In genomic region chr13:107561529-107561928, GRCm38 (mm10) we compare ENCODE assay signal across 22 mouse cellular contexts.
DNase-seq lines count a peak whose midpoint lies in the region; ATAC-seq and TF ChIP-seq lines count a peak whose summit lies in the region.
"Had no signal": no experiment of that assay in that cellular context is flagged by ENCODE, and none has a peak within 500 bp of the region (broad histone marks: within the 10 kb centered on the region; RNA-seq: fewer than 3 reads in every experiment).

No protein-coding gene starts in this region.

- H3K9ac ChIP-seq in limb, embryonic 11.5 days (ENCODE audit: low read length): no peak overlapping the region
- no peak overlapping the region for H3K9ac ChIP-seq in stomach, postnatal 0 days (ENCODE audit: low read length)
- H3K9ac ChIP-seq: embryonic facial prominence, embryonic 13.5 days; embryonic facial prominence, embryonic 15.5 days; forebrain, embryonic 12.5 days had no signal

- no peak overlapping the region for H3K4me2 ChIP-seq in limb, embryonic 11.5 days (ENCODE audit: low read depth, severe bottlenecking)
- H3K4me2 ChIP-seq in stomach, postnatal 0 days (replicated peaks; ENCODE audit: low read depth): no peak overlapping the region
- H3K4me2 ChIP-seq: embryonic facial prominence, embryonic 13.5 days; embryonic facial prominence, embryonic 15.5 days; forebrain, embryonic 12.5 days had no signal

- H3K9me3 ChIP-seq in limb, embryonic 11.5 days (ENCODE audit: control insufficient read depth, low read length): no peaks in the 10 kb centered on the region
- H3K9me3 ChIP-seq in limb, embryonic 10.5 days (replicated peaks): no peaks in the 10 kb centered on the region
- H3K9me3 ChIP-seq in stomach, postnatal 0 days (ENCODE audit: control insufficient read depth, low read length): no peaks in the 10 kb centered on the region
- H3K9me3 ChIP-seq: embryonic facial prominence, embryonic 13.5 days; embryonic facial prominence, embryonic 15.5 days; forebrain, embryonic 10.5 days; forebrain, embryonic 12.5 days had no signal

- H3K4me3 ChIP-seq in limb, embryonic 11.5 days (ENCODE audit: low read depth, low read length): no peak overlapping the region
- no peak overlapping the region for H3K4me3 ChIP-seq in limb, embryonic 10.5 days
- H3K4me3 ChIP-seq in stomach, postnatal 0 days (ENCODE audit: low read depth, low read length): no peak overlapping the region
- H3K4me3 ChIP-seq: embryonic facial prominence, embryonic 13.5 days; embryonic facial prominence, embryonic 15.5 days; erythroblast, embryonic 14.5 days; forebrain, embryonic 10.5 days; forebrain, embryonic 12.5 days had no signal

- ATAC-seq in limb, embryonic 11.5 days (ENCODE audit: insufficient number of reproducible peaks, low FRiP score, low TSS enrichment, low read depth): no peak
- ATAC-seq in stomach, postnatal 0 days (ENCODE audit: low FRiP score, low TSS enrichment): 0 out of 2 replicates have a peak, but pooled peaks have one; percentile 66
- ATAC-seq: forebrain, embryonic 14.5 days; forebrain, embryonic 16.5 days had no signal

- no peaks in the 10 kb centered on the region for H3K4me1 ChIP-seq in limb, embryonic 11.5 days (ENCODE audit: control insufficient read depth, insufficient read depth, low read length)
- H3K4me1 ChIP-seq in limb, embryonic 10.5 days: no peaks in the 10 kb centered on the region
- H3K4me1 ChIP-seq in stomach, postnatal 0 days (replicated peaks; ENCODE audit: control insufficient read depth, insufficient read depth): no peaks in the 10 kb centered on the region
- H3K4me1 ChIP-seq: embryonic facial prominence, embryonic 13.5 days; embryonic facial prominence, embryonic 15.5 days; forebrain, embryonic 10.5 days; forebrain, embryonic 12.5 days had no signal

- 82% methylated on average over 2 of the region's 2 CpGs for WGBS in limb, embryonic 11.5 days
- 82% methylated on average over 2 of the region's 2 CpGs for WGBS in limb, embryonic 10.5 days
- 50% methylated on average over 2 of the region's 2 CpGs for WGBS in stomach, postnatal 0 days

- DNase-seq in limb, embryonic 11.5 days (ENCODE audit: low spot score): peak; percentile 7
- no peak for DNase-seq in limb, embryonic 10.5 days (ENCODE audit: low spot score)
- peak; percentile 43 for DNase-seq in mesoderm, embryonic 11.5 days (ENCODE audit: low read depth, low spot score)
- no peak for DNase-seq in stomach, postnatal 0 days (ENCODE audit: low spot score)
- no peak for DNase-seq in spleen, postnatal 14 days (ENCODE audit: low spot score in 2 of 2)
- DNase-seq: adrenal gland, adult 2 months; adrenal gland, postnatal 10 days; adrenal gland, postnatal 25 days; cerebellum, adult 11 months; cerebellum, adult 18-20 months; cerebellum, adult 8-10 months; cerebellum, adult 9-11 months; cerebellum, postnatal 14 days; cerebellum, postnatal 36 days; embryo, embryonic 11 days had no signal

- no peaks in the 10 kb centered on the region for H3K36me3 ChIP-seq in limb, embryonic 11.5 days (ENCODE audit: control insufficient read depth, insufficient read depth, low read length)
- H3K36me3 ChIP-seq in limb, embryonic 10.5 days: no peaks in the 10 kb centered on the region
- H3K36me3 ChIP-seq in stomach, postnatal 0 days (ENCODE audit: control insufficient read depth, insufficient read depth, low read length): no peaks in the 10 kb centered on the region
- H3K36me3 ChIP-seq: embryonic facial prominence, embryonic 13.5 days; embryonic facial prominence, embryonic 15.5 days; forebrain, embryonic 10.5 days; forebrain, embryonic 12.5 days had no signal

- TF ChIP-seq EP300 in stomach, postnatal 0 days (optimal IDR thresholded peaks at IDR 0.05): no peak

- no peak overlapping the region for H3K27ac ChIP-seq in limb, embryonic 11.5 days (replicated peaks; ENCODE audit: low read depth, low read length)
- no peak overlapping the region for H3K27ac ChIP-seq in limb, embryonic 10.5 days
- H3K27ac ChIP-seq in stomach, postnatal 0 days (replicated peaks): no peak overlapping the region
- H3K27ac ChIP-seq: embryonic facial prominence, embryonic 13.5 days; embryonic facial prominence, embryonic 15.5 days; forebrain, embryonic 10.5 days; forebrain, embryonic 12.5 days had no signal

- no peak for TF ChIP-seq CTCF in stomach, postnatal 0 days (IDR thresholded peaks at IDR 0.05; ENCODE audit: low read depth)

- H3K27me3 ChIP-seq in limb, embryonic 11.5 days (ENCODE audit: control insufficient read depth, insufficient read depth, low read length): no peaks in the 10 kb centered on the region
- no peaks in the 10 kb centered on the region for H3K27me3 ChIP-seq in limb, embryonic 10.5 days (ENCODE audit: low read depth, poor library complexity, severe bottlenecking)
- H3K27me3 ChIP-seq in stomach, postnatal 0 days (ENCODE audit: control insufficient read depth, insufficient read depth, low read length): no peaks in the 10 kb centered on the region
- H3K27me3 ChIP-seq: embryonic facial prominence, embryonic 13.5 days; embryonic facial prominence, embryonic 15.5 days; forebrain, embryonic 12.5 days had no signal

Comparison
In these comparisons a context has a peak if more than half of its experiments do, and no peak if none do; other contexts are left out.
1. DNase-seq: peak in limb, embryonic 11.5 days (single experiment) and mesoderm, embryonic 11.5 days (single experiment); none in limb, embryonic 10.5 days (single experiment), stomach, postnatal 0 days (single experiment) and spleen, postnatal 14 days (0 of 2).